Mouse (Mus musculus) heart, embryonic 14.5 days (tissue): ENCODE measurements around the gene Mettl24. TPM values are rescaled to one million over a fixed set of nuclear protein-coding genes. Genes with fewer than 3 reads are reported as not detected.

Experiments
- ATAC-seq: fragments of 200-750 bp; cut with Nextera tagmentation; 2 replicates; pipeline ENCODE4 v1.8.0; 2017; ENCODE audit warnings: low read depth, moderate TSS enrichment; ENCODE audit not compliant: insufficient number of reproducible peaks, insufficient read depth, low FRiP score
- H3K27ac ChIP-seq, 2 experiments: fragments of 200-500 bp in 1 of 2; fragments of 300-500 bp in 1 of 2; sonication (generic) in 1 of 2; replicated peaks in 1 of 2; 2 replicates each; pipeline ENCODE4 v1.5.1; 2012 to 2014; ENCODE audit warnings: low read depth in 2 of 2, low read length in 2 of 2, control low read depth in 1 of 2, mild to moderate bottlenecking in 1 of 2, mixed read lengths in 1 of 2; ENCODE audit not compliant: control insufficient read depth in 1 of 2, insufficient read depth in 1 of 2
- H3K27me3 ChIP-seq: fragments of 300-500 bp; sonication (generic); 2 replicates; pipeline ENCODE4 v1.6.1; 2014; ENCODE audit warnings: mild to moderate bottlenecking, low read length, control low read depth; ENCODE audit not compliant: control insufficient read depth, insufficient read depth
- H3K36me3 ChIP-seq: fragments of 300-500 bp; sonication (generic); 2 replicates; pipeline ENCODE4 v1.6.1; 2014; ENCODE audit warnings: mild to moderate bottlenecking, control low read depth, low read length, mixed read lengths; ENCODE audit not compliant: control insufficient read depth, insufficient read depth
- H3K4me1 ChIP-seq, 2 experiments: fragments of 200-500 bp in 1 of 2; fragments of 300-500 bp in 1 of 2; sonication (generic) in 1 of 2; 2 replicates each; pipeline ENCODE4 v1.6.1; 2012 to 2014; ENCODE audit warnings: low read length in 2 of 2, control low read depth in 1 of 2, mixed read lengths in 1 of 2; ENCODE audit not compliant: control insufficient read depth in 2 of 2, insufficient read depth in 2 of 2
- H3K4me2 ChIP-seq: fragments of 300-500 bp; sonication (generic); 2 replicates; pipeline ENCODE4 v1.6.1; 2014; ENCODE audit warnings: mild to moderate bottlenecking, low read length
- H3K4me3 ChIP-seq, 2 experiments: fragments of 200-500 bp in 1 of 2; fragments of 300-500 bp in 1 of 2; sonication (generic) in 1 of 2; 2 replicates each; pipeline ENCODE4 v1.5.1; 2012 to 2014; ENCODE audit warnings: low read length in 2 of 2, mild to moderate bottlenecking in 2 of 2, control low read depth in 1 of 2, low read depth in 1 of 2, moderate library complexity in 1 of 2; ENCODE audit not compliant: control insufficient read depth in 1 of 2, insufficient read depth in 1 of 2
- H3K9ac ChIP-seq: fragments of 300-500 bp; sonication (generic); 2 replicates; pipeline ENCODE4 v1.6.1; 2014; ENCODE audit warnings: mild to moderate bottlenecking, low read length
- H3K9me3 ChIP-seq: fragments of 300-500 bp; sonication (generic); 2 replicates; pipeline ENCODE4 v1.6.1; 2016; ENCODE audit warnings: low read length, control low read depth; ENCODE audit not compliant: control insufficient read depth
- WGBS: fragments of 180-500 bp; shearing (Covaris S2); extraction: QIAGEN DNeasy Blood & Tissue Kit; methylation state at CpG from one replicate; pipeline ENCODE4 v1.1.7; 2014; 5-methylcytosine and 5-hydroxymethylcytosine counted together
- polyA plus RNA-seq: library from polyadenylated mRNA; unstranded; fragments of >200 nt; fragmentation: Nextera tagmentation; extraction: Ambion mirVana; gene quantifications from 2 replicates; pipeline ENCODE4 v1.2.1, GENCODE M21; 2014

The Mettl24 gene
- polyA plus RNA-seq, 1 experiment from 2014 or later = 3.6 TPM

DNA sequence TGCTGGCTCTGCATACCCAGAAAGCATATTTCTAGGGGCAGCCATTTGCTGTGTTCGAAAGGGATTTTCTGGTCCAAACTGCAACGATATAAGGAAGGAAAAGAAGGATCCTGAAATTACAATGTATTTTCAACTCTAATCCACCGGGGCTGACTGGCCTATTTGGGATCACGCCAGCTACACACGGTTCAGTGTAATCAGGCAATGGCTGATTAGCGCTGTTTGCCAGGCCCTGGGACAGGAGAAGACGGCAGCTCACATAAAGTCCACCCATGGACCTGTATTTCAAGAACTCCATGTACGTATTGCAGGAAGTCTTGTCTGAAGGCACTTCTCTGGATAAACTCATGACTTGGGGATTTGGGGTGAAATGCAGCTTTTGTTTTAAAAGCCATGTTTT, 174.5 kb downstream of the Mettl24 start:
- Histone ChIP-seq H3K9me3 (no peaks in the 10 kb centered on the region), H3K4me1 (peaks cover 0 to 7% of the 10 kb centered on the region in 2 experiments; a peak in 3 of 4 replicates), H3K36me3 (no peaks in the 10 kb centered on the region), H3K27ac (no peak overlapping the region), H3K4me2 (no peak overlapping the region), H3K4me3 (no peak overlapping the region), H3K27me3 (no peaks in the 10 kb centered on the region), H3K9ac (no peak overlapping the region)
- WGBS = 49% methylated on average over 8 of the region's 8 CpGs
- no peak for ATAC-seq

Other genes starting within 250 kb of the Mettl24 start
- not detected in 2 replicates for gene Slc22a16, start 112.9 kb upstream of the Mettl24 start, polyA plus RNA-seq
- 21.1 and 22.9 TPM in 2 replicates for gene Ddo, start 53.3 kb upstream of the Mettl24 start, polyA plus RNA-seq
- gene Cdc40, start 200.0 kb downstream of the Mettl24 start, polyA plus RNA-seq = 21.8 and 24.2 TPM in 2 replicates
- 10.7 and 12.1 TPM in 2 replicates for gene Wasf1, start 200.2 kb downstream of the Mettl24 start, polyA plus RNA-seq